Mouse (Mus musculus): ENCODE measurements around the gene Grik3.

The Grik3 gene

GRCm38 (mm10) chr4:125729305-125730220 lies 239.1 kb downstream of the Grik3 start:
- no peak for DNase-seq

- no peak for DNase-seq
These were observed 240.3 kb downstream of the Grik3 start for GRCm38 (mm10) chr4:125730751-125731150.

GRCm38 (mm10) chr4:125736783-125737182 lies 246.3 kb downstream of the Grik3 start:
- DNase-seq: no peak

- DNase-seq: no peak
These were observed 248.3 kb downstream of the Grik3 start for GRCm38 (mm10) chr4:125738825-125739224.

- DNase-seq: no peak
These were observed 251.7 kb downstream of the Grik3 start for GRCm38 (mm10) chr4:125742162-125742571.

GRCm38 (mm10) chr4:125745902-125746301 lies 255.4 kb downstream of the Grik3 start:
- DNase-seq: no peak

GRCm38 (mm10) chr4:125756393-125756792 lies 265.9 kb downstream of the Grik3 start:
- DNase-seq: no peak

GRCm38 (mm10) chr4:125760326-125760725 lies 269.8 kb downstream of the Grik3 start:
- DNase-seq: no peak

- DNase-seq: no peak
These were observed 272.6 kb downstream of the Grik3 start for GRCm38 (mm10) chr4:125763056-125763455.

Measured in lung, postnatal 14 days (tissue).